24 mouse cellular contexts compared by ENCODE assay signal in the genomic region with DNA sequence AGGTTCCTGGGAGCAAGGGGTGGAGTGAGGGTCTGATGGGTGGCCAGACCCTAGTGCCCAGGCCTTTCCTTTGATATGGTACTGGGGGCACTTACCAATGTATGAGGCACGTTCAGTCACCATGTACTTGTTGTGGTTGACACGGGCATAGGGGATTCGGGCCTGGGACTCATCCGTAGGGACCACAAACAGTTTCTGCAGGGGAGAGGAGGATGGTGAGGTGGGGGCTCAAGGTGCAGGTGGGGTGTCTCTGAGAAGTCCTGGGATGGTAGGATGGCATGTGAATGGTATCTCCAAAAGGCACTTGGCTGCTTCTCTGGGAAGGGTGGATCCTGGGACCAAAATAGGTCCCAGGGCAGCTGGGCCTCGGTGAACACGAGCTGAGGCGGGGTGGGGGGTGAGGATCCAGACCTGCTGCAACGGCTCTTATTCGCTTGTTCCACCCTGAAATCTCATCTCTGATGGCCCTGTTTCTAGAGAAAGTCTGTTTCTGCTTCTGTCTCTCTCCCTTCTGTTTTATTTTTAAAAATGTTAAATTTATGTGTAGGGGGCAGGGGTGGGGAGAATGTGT. TPM values are rescaled to one million over a fixed set of nuclear protein-coding genes. Genes with fewer than 3 reads are reported as not detected.
DNase-seq lines count a peak whose midpoint lies in the region; ATAC-seq and TF ChIP-seq lines count a peak whose summit lies in the region.
"Had no signal": no experiment of that assay in that cellular context is flagged by ENCODE, and none has a peak within 500 bp of the region (broad histone marks: within the 10 kb centered on the region; RNA-seq: fewer than 3 reads in every experiment).

No protein-coding gene starts in this region.

- H3K9ac ChIP-seq in stomach, postnatal 0 days (ENCODE audit: low read length): 0 out of 2 replicates have a peak overlapping the region, but pooled peaks have one; percentile 13
- H3K9ac ChIP-seq in hindbrain, embryonic 13.5 days: no peak overlapping the region
- H3K9ac ChIP-seq: forebrain, embryonic 13.5 days; hindbrain, embryonic 15.5 days had no signal

- no peaks in the 10 kb centered on the region for H3K9me3 ChIP-seq in E14TG2a.4 (ENCODE audit: low read length)
- H3K9me3 ChIP-seq in stomach, postnatal 0 days (ENCODE audit: control insufficient read depth, low read length): no peaks in the 10 kb centered on the region
- no peaks in the 10 kb centered on the region for H3K9me3 ChIP-seq in hindbrain, embryonic 13.5 days
- H3K9me3 ChIP-seq: forebrain, embryonic 10.5 days; forebrain, embryonic 13.5 days; heart, embryonic 10.5 days; hindbrain, embryonic 15.5 days had no signal

- H3K36me3 ChIP-seq in E14TG2a.4 (ENCODE audit: insufficient read depth, low read length): peaks cover 70% of the 10 kb centered on the region
- H3K36me3 ChIP-seq in stomach, postnatal 0 days (ENCODE audit: control insufficient read depth, insufficient read depth, low read length): peaks cover 14% of the 10 kb centered on the region
- peaks cover 84% of the 10 kb centered on the region for H3K36me3 ChIP-seq in hindbrain, embryonic 13.5 days

- TF ChIP-seq CTCF in left cerebral cortex, adult 2 months (IDR thresholded peaks at IDR 0.05): no peak
- TF ChIP-seq CTCF in E14TG2a.4 (conservative IDR thresholded peaks at IDR 0.05; ENCODE audit: low read length): no peak
- no peak for TF ChIP-seq CTCF in stomach, postnatal 0 days (IDR thresholded peaks at IDR 0.05; ENCODE audit: low read depth)

- 85% methylated on average over 9 of the region's 9 CpGs for WGBS in stomach, postnatal 0 days
- WGBS in hindbrain, embryonic 13.5 days: 94% methylated on average over 9 of the region's 9 CpGs

- DNase-seq in heart, adult 11 months: peak; percentile 90
- no peak for DNase-seq in heart, postnatal 36 days
- no peak for DNase-seq in left cerebral cortex, adult 2 months (ENCODE audit: extremely low spot score in 1 of 2, low spot score in 2 of 2)
- DNase-seq in left cerebral cortex, postnatal 25 days (ENCODE audit: low spot score in 2 of 2): no peak
- DNase-seq in stomach, postnatal 0 days (ENCODE audit: low spot score): no peak
- DNase-seq: adrenal gland, adult 8-10 months; adrenal gland, postnatal 25 days; B cell, adult 2 months; cerebellum, adult 11-12 months; cerebellum, adult 8-10 months; cerebellum, postnatal 10 days; cerebellum, postnatal 36 days; gastrocnemius, postnatal 25 days; heart, adult 2 months; heart, postnatal 4 days had no signal

- H3K4me2 ChIP-seq in stomach, postnatal 0 days (replicated peaks; ENCODE audit: low read depth): no peak overlapping the region
- no peak overlapping the region for H3K4me2 ChIP-seq in hindbrain, embryonic 13.5 days
- H3K4me2 ChIP-seq: forebrain, embryonic 13.5 days; hindbrain, embryonic 15.5 days had no signal

- peak overlapping the region; percentile 64 for H3K27ac ChIP-seq in left cerebral cortex, adult 2 months
- H3K27ac ChIP-seq in stomach, postnatal 0 days (replicated peaks): no peak overlapping the region
- no peak overlapping the region for H3K27ac ChIP-seq in hindbrain, embryonic 13.5 days
- H3K27ac ChIP-seq: forebrain, embryonic 10.5 days; forebrain, embryonic 13.5 days; heart, adult 2 months; heart, embryonic 10.5 days; hindbrain, embryonic 15.5 days had no signal

- peaks cover 46% of the 10 kb centered on the region for H3K4me1 ChIP-seq in E14TG2a.4 (replicated peaks; ENCODE audit: low read depth, low read length)
- H3K4me1 ChIP-seq in stomach, postnatal 0 days (replicated peaks; ENCODE audit: control insufficient read depth, insufficient read depth): no peaks in the 10 kb centered on the region
- H3K4me1 ChIP-seq in hindbrain, embryonic 13.5 days (replicated peaks): no peaks in the 10 kb centered on the region
- H3K4me1 ChIP-seq: forebrain, embryonic 10.5 days; forebrain, embryonic 13.5 days; hindbrain, embryonic 15.5 days had no signal

- intact Hi-C loops in heart, postnatal 36 days (cut with DNase I): no loop called here
- intact Hi-C loops in left cerebral cortex, adult 2 months (cut with DNase I): no loop called here
- intact Hi-C loops in left cerebral cortex, postnatal 25 days (cut with DNase I): no loop called here

- no peak for TF ChIP-seq EP300 in stomach, postnatal 0 days (optimal IDR thresholded peaks at IDR 0.05)

- no peak for ATAC-seq in stomach, postnatal 0 days (ENCODE audit: low FRiP score, low TSS enrichment)
- ATAC-seq in hindbrain, embryonic 13.5 days (ENCODE audit: low FRiP score): no peak
- ATAC-seq: forebrain, embryonic 13.5 days; forebrain, embryonic 16.5 days had no signal

- H3K4me3 ChIP-seq in left cerebral cortex, adult 2 months: no peak overlapping the region
- H3K4me3 ChIP-seq in E14TG2a.4 (replicated peaks; ENCODE audit: low read length): 0 out of 2 replicates have a peak overlapping the region, but pooled peaks have one; percentile 23
- no peak overlapping the region for H3K4me3 ChIP-seq in stomach, postnatal 0 days (ENCODE audit: low read depth, low read length)
- no peak overlapping the region for H3K4me3 ChIP-seq in hindbrain, embryonic 13.5 days
- H3K4me3 ChIP-seq: forebrain, embryonic 10.5 days; forebrain, embryonic 13.5 days; heart, adult 2 months; heart, embryonic 10.5 days; hindbrain, embryonic 15.5 days had no signal

- no peaks in the 10 kb centered on the region for H3K27me3 ChIP-seq in E14TG2a.4 (ENCODE audit: insufficient read depth, low read length)
- H3K27me3 ChIP-seq in stomach, postnatal 0 days (ENCODE audit: control insufficient read depth, insufficient read depth, low read length): no peaks in the 10 kb centered on the region
- no peaks in the 10 kb centered on the region for H3K27me3 ChIP-seq in hindbrain, embryonic 13.5 days
- H3K27me3 ChIP-seq: CH12.LX; forebrain, embryonic 13.5 days; hindbrain, embryonic 15.5 days had no signal

RNA-seq across cellular contexts. Expression of gene Hipk4, which starts 9.5 kb away (rescaled TPM):
- under 1 TPM; 0.14 to 0.17 TPM for total RNA-seq in heart, postnatal 36 days (2021)
- under 1 TPM in 1 of 2 experiments, not detected in 1; 0.16 TPM for total RNA-seq in left cerebral cortex, adult 2 months (2021)
- total RNA-seq in left cerebral cortex, postnatal 25 days (2021): under 1 TPM in 1 of 2 experiments, not detected in 1; 0.18 TPM
- polyA plus RNA-seq in stomach, postnatal 0 days (2015; fragmentation: Nextera tagmentation; extraction: Ambion mirVana): 0.23 and 0.39 TPM in 2 replicates
- 0.77 and 0.79 TPM in 2 replicates for polyA plus RNA-seq in hindbrain, embryonic 13.5 days (2015; fragmentation: Nextera tagmentation; extraction: Ambion mirVana)
- total RNA-seq: MEL had no signal

RNA-seq across cellular contexts. Expression of gene Pld3, which starts 20.5 kb away (rescaled TPM):
- 10 to 100 TPM; 26.0 to 29.0 TPM for total RNA-seq in heart, postnatal 36 days (2021)
- total RNA-seq in left cerebral cortex, adult 2 months (2021): 100 to 1,000 TPM; 746 to 788 TPM
- total RNA-seq in left cerebral cortex, postnatal 25 days (2021): 100 to 1,000 TPM; 877 to 885 TPM
- polyA plus RNA-seq in stomach, postnatal 0 days (2015; fragmentation: Nextera tagmentation; extraction: Ambion mirVana): 117 and 128 TPM in 2 replicates
- polyA plus RNA-seq in hindbrain, embryonic 13.5 days (2015; fragmentation: Nextera tagmentation; extraction: Ambion mirVana): 126 TPM in 2 replicates

RNA-seq across cellular contexts. Expression of gene 2310022A10Rik, which starts 20.5 kb away (rescaled TPM):
- total RNA-seq in heart, postnatal 36 days (2021): 10 to 100 TPM; 67.6 to 69.0 TPM
- total RNA-seq in left cerebral cortex, adult 2 months (2021): 10 to 100 TPM; 25.9 to 27.1 TPM
- total RNA-seq in left cerebral cortex, postnatal 25 days (2021): 10 to 100 TPM; 26.4 to 27.8 TPM
- polyA plus RNA-seq in stomach, postnatal 0 days (2015; fragmentation: Nextera tagmentation; extraction: Ambion mirVana): 11.4 TPM in 2 replicates
- polyA plus RNA-seq in hindbrain, embryonic 13.5 days (2015; fragmentation: Nextera tagmentation; extraction: Ambion mirVana): 32.1 and 34.0 TPM in 2 replicates

RNA-seq across cellular contexts. Expression of gene Prx, which starts 33.4 kb away (rescaled TPM):
- under 1 TPM; 0.95 to 0.97 TPM for total RNA-seq in heart, postnatal 36 days (2021)
- total RNA-seq in left cerebral cortex, adult 2 months (2021): under 1 TPM; 0.47 to 0.50 TPM
- under 1 TPM; 0.32 to 0.62 TPM for total RNA-seq in left cerebral cortex, postnatal 25 days (2021)
- 2.1 and 2.2 TPM in 2 replicates for polyA plus RNA-seq in stomach, postnatal 0 days (2015; fragmentation: Nextera tagmentation; extraction: Ambion mirVana)
- 1.4 and 1.5 TPM in 2 replicates for polyA plus RNA-seq in hindbrain, embryonic 13.5 days (2015; fragmentation: Nextera tagmentation; extraction: Ambion mirVana)

RNA-seq across cellular contexts. Expression of gene Sertad1, which starts 45.9 kb away (rescaled TPM):
- 10 to 100 TPM in 1 of 2 experiments, 1 to 10 TPM in 1; 9.5 to 11.5 TPM for total RNA-seq in heart, postnatal 36 days (2021)
- 10 to 100 TPM; 18.8 to 21.7 TPM for total RNA-seq in left cerebral cortex, adult 2 months (2021)
- 10 to 100 TPM; 16.1 to 16.8 TPM for total RNA-seq in left cerebral cortex, postnatal 25 days (2021)
- polyA plus RNA-seq in stomach, postnatal 0 days (2015; fragmentation: Nextera tagmentation; extraction: Ambion mirVana): 50.0 and 53.0 TPM in 2 replicates
- polyA plus RNA-seq in hindbrain, embryonic 13.5 days (2015; fragmentation: Nextera tagmentation; extraction: Ambion mirVana): 10.7 and 11.8 TPM in 2 replicates

Comparison
In these comparisons a context has a peak if more than half of its experiments do, and no peak if none do; other contexts are left out.
1. RNA of gene Pld3, which starts 20.5 kb away (total RNA-seq): 877 to 885 TPM in left cerebral cortex, postnatal 25 days and 746 to 788 TPM in left cerebral cortex, adult 2 months; 26.0 to 29.0 TPM in heart, postnatal 36 days; every median in the first group is over 10 times any median in the second.